In genomic region chr12:39326668-39327299, GRCm38 (mm10) we compare ENCODE assay signal across 23 mouse cellular contexts.
DNase-seq lines count a peak whose midpoint lies in the region; ATAC-seq and TF ChIP-seq lines count a peak whose summit lies in the region.
"Had no signal": no experiment of that assay in that cellular context is flagged by ENCODE, and none has a peak within 500 bp of the region (broad histone marks: within the 10 kb centered on the region; RNA-seq: fewer than 3 reads in every experiment).

No protein-coding gene starts in this region.

- no peaks in the 10 kb centered on the region for H3K36me3 ChIP-seq in kidney, adult 2 months (ENCODE audit: control insufficient read depth, insufficient read depth, low read length)
- H3K36me3 ChIP-seq: embryonic facial prominence, embryonic 15.5 days; hindbrain, embryonic 10.5 days; limb, embryonic 13.5 days had no signal

- H3K4me3 ChIP-seq in cerebellum, adult 2 months (replicated peaks; ENCODE audit: insufficient read depth, low read depth, low read length): no peak overlapping the region
- H3K4me3 ChIP-seq in kidney, adult 2 months (ENCODE audit: insufficient read depth, low read depth, low read length): peak overlapping the region; percentile 26; the same call in 1 of the 2 replicates
- H3K4me3 ChIP-seq: embryonic facial prominence, embryonic 15.5 days; hindbrain, embryonic 10.5 days; limb, embryonic 13.5 days; megakaryocyte, embryonic 14.5 days had no signal

- H3K4me1 ChIP-seq in cerebellum, adult 2 months (ENCODE audit: control insufficient read depth, insufficient read depth, low read length): peaks cover 12% of the 10 kb centered on the region; the same call in 1 of the 2 replicates
- no peaks in the 10 kb centered on the region for H3K4me1 ChIP-seq in kidney, adult 2 months (ENCODE audit: control insufficient read depth, insufficient read depth, low read length)
- H3K4me1 ChIP-seq: embryonic facial prominence, embryonic 15.5 days; hindbrain, embryonic 10.5 days; limb, embryonic 13.5 days; megakaryocyte, embryonic 14.5 days had no signal

- peak; percentile 39 for DNase-seq in cerebellum, adult 11 months
- DNase-seq in cerebellum, postnatal 4 days (ENCODE audit: low spot score in 2 of 2): no peak
- DNase-seq in cerebellum, adult 2 months: peak in 1 of 2 experiments; percentile 63
- peak; percentile 74 for DNase-seq in kidney, adult 2 months
- DNase-seq in kidney, postnatal 10 days: peak; percentile 5
- DNase-seq in spleen, adult 18-20 months: no peak
- no peak for DNase-seq in frontal cortex, adult 2 months (ENCODE audit: extremely low spot score in 1 of 2, low spot score in 1 of 2)
- DNase-seq: adrenal gland, postnatal 10 days; gastrocnemius, postnatal 10 days; heart, postnatal 10 days; lung, embryonic 14.5 days; midbrain, embryonic 14.5 days; right cerebral cortex, postnatal 14 days; thymus, postnatal 14 days had no signal

- TF ChIP-seq CTCF in cerebellum, adult 2 months (IDR thresholded peaks at IDR 0.05; ENCODE audit: borderline replicate concordance, insufficient read depth, low read depth, low read length): 0 out of 2 replicates have a peak, but pooled peaks have one; percentile 4
- TF ChIP-seq CTCF in kidney, adult 2 months (conservative IDR thresholded peaks at IDR 0.05; ENCODE audit: insufficient read depth, insufficient read length, low read depth, low read length): no peak

- no peaks in the 10 kb centered on the region for H3K27me3 ChIP-seq in cerebellum, adult 2 months (ENCODE audit: control insufficient read depth, insufficient read depth, low read length)
- no peaks in the 10 kb centered on the region for H3K27me3 ChIP-seq in kidney, adult 2 months (replicated peaks; ENCODE audit: control insufficient read depth, insufficient read depth, low read length)
- H3K27me3 ChIP-seq: embryonic facial prominence, embryonic 15.5 days; limb, embryonic 13.5 days; megakaryocyte, embryonic 14.5 days had no signal

- WGBS in cerebellum, adult 2 months: 68% methylated on average over 4 of the region's 4 CpGs
- 38% methylated on average over 4 of the region's 4 CpGs for WGBS in kidney, adult 2 months

- TF ChIP-seq POLR2A in cerebellum, adult 2 months (IDR thresholded peaks at IDR 0.05; ENCODE audit: borderline replicate concordance, insufficient read depth, low read length): no peak
- no peak for TF ChIP-seq POLR2A in kidney, adult 2 months (IDR thresholded peaks at IDR 0.05; ENCODE audit: low read depth, low read length)

- ATAC-seq in inflammation-experienced regulatory T-cells, adult 6 months: no peak
- ATAC-seq: forebrain, embryonic 14.5 days; hindbrain, embryonic 16.5 days; intestine, postnatal 0 days had no signal

- H3K27ac ChIP-seq in cerebellum, adult 2 months (ENCODE audit: insufficient read depth, low read length): peak overlapping the region; percentile 100
- H3K27ac ChIP-seq in kidney, adult 2 months (ENCODE audit: insufficient read depth, low read depth, low read length): peak overlapping the region; percentile 32; the same call in 1 of the 2 replicates
- H3K27ac ChIP-seq: embryonic facial prominence, embryonic 15.5 days; hindbrain, embryonic 10.5 days; limb, embryonic 13.5 days; liver, embryonic 14.5 days had no signal

Comparison
In these comparisons a context has a peak if more than half of its experiments do, and no peak if none do; other contexts are left out.
1. DNase-seq: peak in cerebellum, adult 11 months (single experiment), kidney, adult 2 months (single experiment) and kidney, postnatal 10 days (single experiment); none in cerebellum, postnatal 4 days (0 of 2), spleen, adult 18-20 months (0 of 2) and frontal cortex, adult 2 months (0 of 2).